Mouse (Mus musculus): ENCODE data around the gene Gdpd3. TPM values are rescaled to one million over a fixed set of nuclear protein-coding genes. Genes with fewer than 3 reads are reported as not detected.
A peak's percentile ranks its signal among the peaks of the same experiment; 100 is the strongest.
"Not testable (repeated sequence)": the region's sequence is repeated elsewhere in the genome, so short reads cannot be mapped to it uniquely, and the experiment has no call there.

The Gdpd3 gene
- polyA plus RNA-seq, 1 experiment: 24.4 TPM

DNA sequence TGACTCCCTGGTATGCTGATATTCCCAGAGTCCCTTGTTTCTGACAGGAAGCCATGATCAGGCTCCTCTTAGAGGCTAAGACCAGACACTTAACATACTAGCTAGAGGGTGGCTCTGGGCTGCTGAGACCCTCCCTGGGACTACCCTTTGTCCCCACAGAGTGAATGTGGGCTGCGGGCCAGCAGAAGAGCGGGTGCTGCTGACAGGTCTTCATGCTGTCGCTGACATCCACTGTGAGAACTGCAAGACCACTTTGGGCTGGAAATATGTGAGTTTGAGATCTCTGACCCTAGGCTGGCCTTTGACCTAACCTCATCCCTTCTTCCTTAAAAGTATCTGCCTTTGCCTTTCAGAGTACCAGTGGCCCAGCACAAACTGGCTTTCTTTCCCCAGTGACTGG, 12.0 kb downstream of the Gdpd3 start:
- TF ChIP-seq CTCF (IDR thresholded peaks at IDR 0.05; ENCODE audit: extremely low read depth, insufficient read length, insufficient replicate concordance, low read depth, low read length) (no peak), POLR2A (IDR thresholded peaks at IDR 0.05; ENCODE audit: low read depth, low read length) (no peak)
- Histone ChIP-seq H3K36me3 (ENCODE audit: control insufficient read depth, insufficient read depth, low read length) (peaks cover 9% of the 10 kb centered on the region), H3K4me3 (ENCODE audit: low read depth, low read length) (no peak overlapping the region), H3K4me1 (ENCODE audit: control insufficient read depth, insufficient read depth, insufficient read length, low read length) (peaks cover 23% of the 10 kb centered on the region), H3K27me3 (ENCODE audit: control insufficient read depth, insufficient read depth, low read length) (no peaks in the 10 kb centered on the region), H3K27ac (ENCODE audit: insufficient read depth, low read depth, low read length) (no peak overlapping the region)
- 89% methylated on average over 3 of the region's 3 CpGs for WGBS

DNA sequence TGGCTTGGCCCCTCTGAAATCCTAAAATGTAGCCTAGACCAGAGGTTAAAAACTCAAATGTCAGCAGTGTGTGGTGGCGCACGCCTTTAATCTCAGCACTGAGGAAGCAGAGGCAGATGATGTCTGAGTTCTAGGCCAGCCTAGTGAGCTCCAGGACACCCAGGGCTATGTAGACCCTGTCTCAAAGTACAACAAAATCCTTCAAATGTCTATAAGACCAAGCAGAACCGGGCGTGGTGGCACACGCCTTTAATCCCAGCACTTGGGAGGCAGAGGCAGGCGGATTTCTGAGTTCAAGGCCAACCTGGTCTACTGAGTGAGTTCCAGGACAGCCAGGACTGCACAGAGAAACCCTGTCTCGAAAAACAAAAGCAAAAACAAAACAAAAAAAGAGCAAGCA, 13.0 kb downstream of the Gdpd3 start:
- 85% methylated on average over 7 of the region's 7 CpGs for WGBS
- not testable (repeated sequence) for H3K36me3 ChIP-seq (ENCODE audit: control insufficient read depth, insufficient read depth, low read length); H3K27ac ChIP-seq (ENCODE audit: insufficient read depth, low read depth, low read length); H3K4me3 ChIP-seq (ENCODE audit: low read depth, low read length); H3K27me3 ChIP-seq (ENCODE audit: control insufficient read depth, insufficient read depth, low read length)
- peaks cover 23% of the 10 kb centered on the region for H3K4me1 ChIP-seq (ENCODE audit: control insufficient read depth, insufficient read depth, insufficient read length, low read length)

- WGBS: 4% methylated on average over 21 of the region's 21 CpGs
- Histone ChIP-seq H3K27ac (ENCODE audit: insufficient read depth, low read depth, low read length) (0 out of 2 replicates have a peak overlapping the region, but pooled peaks have one; percentile 7), H3K27me3 (ENCODE audit: control insufficient read depth, insufficient read depth, low read length) (no peaks in the 10 kb centered on the region)
These were observed 14.1 kb downstream of the Gdpd3 start for GRCm38 (mm10) chr7:126779983-126780970.

DNA sequence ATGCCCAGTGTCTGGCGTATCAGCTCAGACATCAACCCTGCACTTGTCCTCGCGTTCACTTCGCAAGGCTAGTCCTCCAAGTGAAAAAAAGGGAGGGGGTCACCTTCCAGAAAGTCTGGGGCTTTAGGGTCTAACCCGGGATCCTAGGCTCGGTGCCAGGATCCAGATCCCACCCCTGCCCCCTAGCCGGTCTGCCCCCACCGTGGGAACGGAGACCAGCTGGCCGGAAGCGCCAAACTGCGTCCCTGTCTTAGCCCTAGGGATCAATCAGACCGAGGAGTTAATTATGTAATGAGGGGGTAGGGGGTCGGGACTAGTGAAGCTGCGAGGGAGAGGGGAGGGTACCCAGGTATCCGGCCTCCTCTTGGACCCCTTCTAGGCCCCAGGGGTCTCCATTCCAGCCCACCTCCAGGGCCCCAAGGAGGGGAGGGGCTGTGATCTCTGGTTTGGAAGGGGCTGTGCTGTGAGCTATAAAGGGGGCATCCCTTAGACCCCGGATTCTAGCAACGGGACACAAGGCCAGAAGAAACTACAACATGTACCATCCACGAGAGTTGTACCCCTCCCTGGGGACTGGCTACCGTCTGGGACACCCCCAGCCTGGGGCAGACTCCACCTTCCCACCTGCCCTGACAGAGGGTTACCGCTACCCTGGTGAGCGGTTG, 15.0 kb downstream of the Gdpd3 start, which contains the start of gene Tbx6:
Tbx6 (plus strand) TSS at position 513 of the 665 bp plus-strand sequence.
- no peak within 1 kb of the TSS for H3K27ac ChIP-seq (ENCODE audit: insufficient read depth, low read depth, low read length)

More at GRCm38 (mm10) chr7:126779983-126780970, 14.1 kb downstream of the Gdpd3 start:
- Histone ChIP-seq H3K36me3 (ENCODE audit: control insufficient read depth, insufficient read depth, low read length) (peaks cover 12% of the 10 kb centered on the region), H3K4me1 (ENCODE audit: control insufficient read depth, insufficient read depth, insufficient read length, low read length) (peaks cover 23% of the 10 kb centered on the region), H3K4me3 (ENCODE audit: low read depth, low read length) (peak overlapping the region; percentile 56)
- no peak; the same call in 1 of the 2 replicates for TF ChIP-seq POLR2A (IDR thresholded peaks at IDR 0.05; ENCODE audit: low read depth, low read length)
- peak; percentile 95 for TF ChIP-seq CTCF (IDR thresholded peaks at IDR 0.05; ENCODE audit: extremely low read depth, insufficient read length, insufficient replicate concordance, low read depth, low read length)

GRCm38 (mm10) chr7:126781661-126782370, 15.7 kb downstream of the Gdpd3 start:
- peaks cover 27% of the 10 kb centered on the region for H3K36me3 ChIP-seq (ENCODE audit: control insufficient read depth, insufficient read depth, low read length)
- no peaks in the 10 kb centered on the region for H3K27me3 ChIP-seq (ENCODE audit: control insufficient read depth, insufficient read depth, low read length)
- H3K27ac ChIP-seq (ENCODE audit: insufficient read depth, low read depth, low read length): no peak overlapping the region
- TF ChIP-seq CTCF (IDR thresholded peaks at IDR 0.05; ENCODE audit: extremely low read depth, insufficient read length, insufficient replicate concordance, low read depth, low read length) (no peak), POLR2A (IDR thresholded peaks at IDR 0.05; ENCODE audit: low read depth, low read length) (no peak)
- H3K4me1 ChIP-seq (ENCODE audit: control insufficient read depth, insufficient read depth, insufficient read length, low read length): peaks cover 16% of the 10 kb centered on the region
- no peak overlapping the region for H3K4me3 ChIP-seq (ENCODE audit: low read depth, low read length)
- 67% methylated on average over 11 of the region's 11 CpGs for WGBS

More for the DNA sequence above, 15.0 kb downstream of the Gdpd3 start, which contains the start of gene Tbx6:
- peaks cover 17% of the 10 kb centered on the region for H3K4me1 ChIP-seq (ENCODE audit: control insufficient read depth, insufficient read depth, insufficient read length, low read length)
- H3K36me3 ChIP-seq (ENCODE audit: control insufficient read depth, insufficient read depth, low read length): peaks cover 20% of the 10 kb centered on the region
- TF ChIP-seq CTCF (IDR thresholded peaks at IDR 0.05; ENCODE audit: extremely low read depth, insufficient read length, insufficient replicate concordance, low read depth, low read length) (0 out of 2 replicates have a peak, but pooled peaks have one; percentile 5), POLR2A (IDR thresholded peaks at IDR 0.05; ENCODE audit: low read depth, low read length) (no peak)
- no peaks in the 10 kb centered on the region for H3K27me3 ChIP-seq (ENCODE audit: control insufficient read depth, insufficient read depth, low read length)
- WGBS: 16% methylated on average over 22 of the region's 22 CpGs
- peak within 1 kb of the TSS; percentile 56 for H3K4me3 ChIP-seq (ENCODE audit: low read depth, low read length)

GRCm38 (mm10) chr7:126782693-126783092, 16.6 kb downstream of the Gdpd3 start:
- Histone ChIP-seq H3K27ac (ENCODE audit: insufficient read depth, low read depth, low read length) (no peak overlapping the region), H3K4me1 (ENCODE audit: control insufficient read depth, insufficient read depth, insufficient read length, low read length) (peaks cover 14% of the 10 kb centered on the region), H3K4me3 (ENCODE audit: low read depth, low read length) (no peak overlapping the region), H3K27me3 (ENCODE audit: control insufficient read depth, insufficient read depth, low read length) (no peaks in the 10 kb centered on the region), H3K36me3 (ENCODE audit: control insufficient read depth, insufficient read depth, low read length) (peaks cover 35% of the 10 kb centered on the region)
- TF ChIP-seq CTCF (IDR thresholded peaks at IDR 0.05; ENCODE audit: extremely low read depth, insufficient read length, insufficient replicate concordance, low read depth, low read length): no peak
- TF ChIP-seq POLR2A (IDR thresholded peaks at IDR 0.05; ENCODE audit: low read depth, low read length): no peak
- WGBS: 77% methylated on average over 13 of the region's 13 CpGs

All from small intestine, adult 2 months (tissue).